Mouse (Mus musculus) right cerebral cortex, postnatal 25 days (tissue): Measurements from ENCODE around the gene Fbxo41.
A peak's percentile ranks its signal among the peaks of the same experiment; 100 is the strongest.

Source experiments
- DNase-seq: peaks from one replicate; pipeline ENCODE4 v3.0.0; 2022

The Fbxo41 gene

DNA sequence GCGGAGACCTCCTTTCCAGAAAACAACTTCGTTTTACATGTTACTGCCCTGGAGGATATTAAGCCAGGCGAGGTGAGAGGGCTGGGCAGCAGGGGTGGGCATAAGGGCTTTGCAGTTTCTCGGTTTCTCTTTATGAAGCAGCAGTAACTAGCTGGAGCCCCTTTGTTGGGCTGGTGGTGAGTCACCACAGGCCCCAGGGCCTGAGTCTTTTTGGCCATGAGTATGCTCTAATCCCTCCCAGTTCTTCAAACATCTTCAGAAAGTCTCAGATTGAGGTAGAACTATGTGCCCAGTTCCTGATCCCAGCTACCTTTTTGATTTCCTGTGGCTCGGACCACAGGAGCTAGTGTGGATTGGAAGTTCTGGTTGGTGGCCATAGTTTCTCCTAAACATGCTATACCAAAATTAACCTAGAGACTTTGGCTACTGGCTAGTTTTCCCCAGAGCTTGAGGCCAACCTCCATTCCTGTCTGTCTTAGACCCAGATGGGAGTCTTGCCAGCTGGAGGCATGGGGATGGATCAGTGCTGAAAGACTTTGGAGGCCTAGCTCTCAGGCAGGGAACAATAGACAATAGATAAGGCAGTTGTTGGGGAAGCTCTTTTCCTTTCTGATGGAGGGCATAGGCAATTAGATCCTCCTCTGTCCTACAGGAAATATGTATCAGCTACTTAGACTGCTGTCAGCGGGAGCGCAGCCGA lies 58.4 kb downstream of the Fbxo41 start:
- DNase-seq, result no peak

DNA sequence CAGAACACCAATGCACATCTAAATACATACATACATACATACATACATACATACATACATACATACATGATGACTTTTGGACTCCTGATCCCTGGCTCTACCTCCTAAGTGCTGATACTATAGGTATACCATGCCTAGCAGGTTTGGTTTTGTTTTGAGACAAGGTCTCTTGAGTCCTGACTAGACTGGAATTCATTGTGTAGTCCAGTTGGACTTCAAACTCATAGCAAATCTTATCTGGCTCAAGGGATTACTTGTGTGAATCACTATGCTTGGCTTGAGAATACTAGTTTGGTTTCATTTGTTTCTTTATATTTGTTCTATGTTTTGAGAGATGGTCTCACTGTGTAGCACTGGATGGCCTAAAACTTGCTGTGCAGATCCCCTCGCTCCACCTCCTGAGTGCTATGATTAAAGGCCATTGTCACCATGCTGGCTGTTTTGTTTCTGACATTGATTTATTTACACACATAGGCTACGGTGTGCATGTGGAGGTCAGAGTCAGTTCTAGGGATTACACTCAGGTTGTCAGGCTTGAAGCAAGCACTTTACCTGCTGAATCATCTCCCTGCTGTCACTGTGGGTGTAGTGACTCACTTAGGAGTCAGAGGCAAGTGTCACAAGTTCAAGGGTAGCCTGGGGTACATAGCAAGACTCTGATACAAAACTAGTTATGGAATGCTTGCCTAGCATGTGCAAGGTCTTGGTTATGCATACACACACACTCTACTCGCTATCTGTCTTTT lies 59.1 kb downstream of the Fbxo41 start:
- no peak for DNase-seq

GRCm38 (mm10) chr6:85441142-85441541 lies 61.7 kb downstream of the Fbxo41 start:
- no peak for DNase-seq

- DNase-seq, result no peak
Measured at GRCm38 (mm10) chr6:85436631-85437030, 66.2 kb downstream of the Fbxo41 start.

GRCm38 (mm10) chr6:85436204-85436603 lies 66.6 kb downstream of the Fbxo41 start:
- DNase-seq, result no peak

DNA sequence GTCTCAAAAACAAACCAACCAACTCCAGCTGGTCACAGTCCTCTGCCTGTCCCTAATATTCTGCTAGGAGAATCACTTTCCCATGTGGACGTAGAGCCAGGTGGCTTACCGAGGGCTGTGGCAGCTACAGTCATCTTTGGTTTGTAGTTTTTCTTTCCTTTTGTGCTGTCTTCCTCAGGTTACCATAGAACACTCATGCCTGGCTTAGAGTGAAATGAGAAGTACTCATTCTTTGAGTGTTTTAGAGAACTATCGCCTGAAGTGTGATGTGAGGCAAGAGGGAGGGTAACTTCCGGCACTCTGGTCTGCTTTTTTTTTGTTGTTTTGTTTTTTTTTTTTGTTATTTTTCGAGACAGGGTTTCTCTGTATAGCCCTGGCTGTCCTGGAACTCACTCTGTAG lies 68.9 kb downstream of the Fbxo41 start:
- DNase-seq, result no peak

DNA sequence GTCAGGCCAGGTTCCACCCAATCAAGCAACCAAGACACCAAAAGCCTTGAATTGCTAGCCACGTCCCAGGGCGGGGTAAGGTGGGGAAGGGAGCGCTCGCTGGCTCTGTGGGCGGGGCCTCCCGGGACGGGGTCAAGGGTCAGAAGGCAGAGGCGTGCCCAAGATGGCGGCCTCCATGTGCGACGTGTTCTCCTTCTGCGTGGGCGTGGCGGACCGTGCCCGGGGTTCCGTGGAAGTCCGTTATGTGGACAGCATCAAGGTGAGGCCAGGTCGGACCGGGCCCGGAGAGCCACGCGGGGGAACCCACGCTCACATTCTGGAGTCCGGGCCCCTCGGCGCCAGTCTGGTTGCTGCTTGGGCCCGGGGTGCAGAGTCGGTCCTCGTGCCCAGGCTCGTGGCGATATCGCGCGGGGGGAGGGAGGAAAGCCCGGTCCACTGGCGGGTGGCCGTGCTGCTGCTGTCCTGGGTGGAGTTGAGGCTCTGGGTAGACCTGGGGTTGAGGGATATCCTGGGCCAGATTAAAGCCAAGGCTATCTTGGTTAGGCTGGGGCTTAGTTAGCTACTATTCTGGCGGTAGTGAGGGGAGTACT lies 70.9 kb downstream of the Fbxo41 start, which contains the start of gene Smyd5:
Gene Smyd5 (plus strand): TSS at position 148 of the 590 bp plus-strand sequence.
- DNase-seq, result peak; percentile 79

DNA sequence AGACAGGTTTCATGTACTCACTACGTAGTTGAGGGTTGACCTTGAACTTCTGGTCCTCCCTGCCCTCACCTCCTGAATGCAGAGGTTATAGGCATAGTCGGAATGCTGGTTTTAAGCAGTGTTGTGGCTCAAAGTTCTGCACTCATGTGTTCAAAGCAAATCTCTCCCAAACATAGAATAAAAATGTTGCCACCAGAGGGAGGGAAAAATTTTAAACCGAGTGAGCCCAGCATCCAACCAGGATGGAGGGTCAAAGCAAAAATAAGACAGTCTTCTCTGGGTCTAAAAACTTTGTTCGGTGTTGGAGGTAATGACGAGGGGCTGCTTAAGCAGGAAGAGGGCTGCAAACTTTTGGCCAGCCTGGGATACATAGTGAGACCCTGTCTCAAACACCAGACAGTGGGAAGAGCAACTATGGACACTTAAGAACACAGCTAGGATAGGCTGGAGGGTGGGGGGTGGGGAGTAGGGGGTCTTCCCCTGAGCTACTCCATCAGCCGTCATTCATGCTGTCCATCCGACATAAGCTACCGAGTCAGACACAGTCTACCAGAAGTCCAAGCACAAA lies 71.4 kb downstream of the Fbxo41 start:
- DNase-seq, result no peak

DNA sequence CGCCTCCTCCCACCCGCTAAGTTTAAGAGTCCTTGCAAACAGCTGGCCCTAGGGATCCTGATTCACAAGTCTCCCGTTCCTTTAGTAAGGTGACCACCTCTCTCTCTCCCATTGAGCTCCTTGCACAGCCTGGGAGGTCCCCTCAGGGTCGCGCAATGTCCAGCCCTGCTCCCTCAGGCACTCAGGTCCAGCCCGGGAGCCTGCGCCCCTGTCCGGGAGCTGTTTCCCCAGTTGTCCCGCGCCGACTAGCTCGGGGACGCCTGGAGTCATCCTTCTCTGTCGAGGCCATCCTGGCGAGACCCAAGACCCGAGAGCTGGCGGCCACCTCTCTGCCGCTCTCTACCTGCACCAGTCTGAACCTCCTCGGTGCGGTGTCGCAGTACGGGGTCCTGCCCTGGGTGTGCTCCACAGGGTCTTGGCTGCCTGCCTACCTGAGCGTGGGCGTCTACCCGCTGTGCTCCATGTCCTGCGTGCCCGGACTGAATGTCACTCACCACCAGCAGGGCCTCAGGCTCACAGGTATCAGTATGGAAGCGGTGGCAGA lies 78.9 kb downstream of the Fbxo41 start, which contains the start of gene Noto:
Gene Noto (plus strand): TSS at position 51 of the 544 bp plus-strand sequence.
- DNase-seq, result no peak
